ENCODE assay signal across 18 mouse cellular contexts in genomic region chr11:70826207-70826606, GRCm38 (mm10). TPM values are rescaled to one million over a fixed set of nuclear protein-coding genes. Genes with fewer than 3 reads are reported as not detected.
DNase-seq lines count a peak whose midpoint lies in the region; ATAC-seq and TF ChIP-seq lines count a peak whose summit lies in the region.
"Had no signal": no experiment of that assay in that cellular context is flagged by ENCODE, and none has a peak within 500 bp of the region (broad histone marks: within the 10 kb centered on the region; RNA-seq: fewer than 3 reads in every experiment).

No protein-coding gene starts in this region.

- H3K79me2 ChIP-seq in CH12.LX (replicated peaks; ENCODE audit: control insufficient read depth, extremely low read depth, insufficient read depth, poor library complexity, severe bottlenecking) = no peaks in the 10 kb centered on the region

- no peak overlapping the region for H3K4me2 ChIP-seq in liver, embryonic 14.5 days (ENCODE audit: low read depth)
- H3K4me2 ChIP-seq in liver, embryonic 12.5 days = no peak overlapping the region
- H3K4me2 ChIP-seq in CH12.LX (ENCODE audit: insufficient read depth, low read depth, poor library complexity, severe bottlenecking) = no peak overlapping the region
- H3K4me2 ChIP-seq: intestine, embryonic 15.5 days; liver, embryonic 13.5 days; stomach, embryonic 15.5 days had no signal

- no peak overlapping the region for H3K4me3 ChIP-seq in liver, embryonic 14.5 days (ENCODE audit: insufficient read depth in 1 of 2, low read depth in 2 of 2, low read length in 2 of 2)
- H3K4me3 ChIP-seq in liver, embryonic 12.5 days = no peak overlapping the region
- no peak overlapping the region for H3K4me3 ChIP-seq in CH12.LX (replicated peaks in 1 of 3; ENCODE audit: low read depth in 2 of 3, low read length in 2 of 3, poor library complexity in 1 of 3)
- no peak overlapping the region for H3K4me3 ChIP-seq in cerebellum, adult 2 months (replicated peaks; ENCODE audit: insufficient read depth, low read depth, low read length)
- H3K4me3 ChIP-seq: intestine, embryonic 15.5 days; liver, embryonic 13.5 days; megakaryocyte, embryonic 14.5 days; myocyte; stomach, embryonic 15.5 days had no signal

- TF ChIP-seq RAD21 in CH12.LX (IDR thresholded peaks at IDR 0.05; ENCODE audit: low read depth, low read length) = peak; percentile 49

- ATAC-seq in CD4-positive, CD25-positive, alpha-beta regulatory T cell, adult 4 months = no peak
- ATAC-seq in liver, embryonic 14.5 days (ENCODE audit: insufficient read depth) = no peak
- no peak for ATAC-seq in liver, embryonic 12.5 days
- ATAC-seq: intestine, embryonic 15.5 days had no signal

- H3K27ac ChIP-seq in liver, embryonic 14.5 days = no peak overlapping the region
- no peak overlapping the region for H3K27ac ChIP-seq in liver, embryonic 12.5 days
- no peak overlapping the region for H3K27ac ChIP-seq in CH12.LX (ENCODE audit: insufficient read depth, low read depth)
- no peak overlapping the region for H3K27ac ChIP-seq in cerebellum, adult 2 months (ENCODE audit: insufficient read depth, low read length)
- H3K27ac ChIP-seq: intestine, embryonic 15.5 days; liver, embryonic 13.5 days; stomach, embryonic 15.5 days had no signal

- no peak for TF ChIP-seq POLR2A in CH12.LX (IDR thresholded peaks at IDR 0.05; ENCODE audit: low read depth, low read length)
- no peak for TF ChIP-seq POLR2A in cerebellum, adult 2 months (IDR thresholded peaks at IDR 0.05; ENCODE audit: borderline replicate concordance, insufficient read depth, low read length)

- DNase-seq in CD4-positive, CD25-positive, alpha-beta regulatory T cell, adult 2 months (ENCODE audit: low read depth, low spot score) = peak; percentile 70
- no peak for DNase-seq in liver, embryonic 14.5 days (ENCODE audit: low read depth in 3 of 3, low spot score in 3 of 3)
- peak; percentile 68 for DNase-seq in CH12.LX (ENCODE audit: extremely low read depth)
- peak; percentile 60 for DNase-seq in induced T-regulatory cell, adult 2 months (ENCODE audit: low read depth)
- no peak for DNase-seq in frontal cortex, postnatal 36 days (ENCODE audit: low spot score in 2 of 2)
- DNase-seq in cerebellum, adult 2 months = no peak
- DNase-seq: heart, adult 18-20 months; heart, postnatal 4 days; liver, embryonic 13.5 days; right cerebral cortex, postnatal 4 days had no signal

- in situ Hi-C loops in CH12.LX (cut with MboI; ENCODE audit: low pct_ligation_motif_present, low pct_unique_long_range_greater_than_20kb, low sequenced_read_pairs) = no loop called here

- H3K9ac ChIP-seq in liver, embryonic 14.5 days (replicated peaks) = no peak overlapping the region
- no peak overlapping the region for H3K9ac ChIP-seq in liver, embryonic 12.5 days
- H3K9ac ChIP-seq in CH12.LX (ENCODE audit: insufficient read depth, low read depth) = no peak overlapping the region
- H3K9ac ChIP-seq: intestine, embryonic 15.5 days; liver, embryonic 13.5 days; stomach, embryonic 15.5 days had no signal

- TF ChIP-seq CTCF in liver, embryonic 14.5 days (IDR thresholded peaks at IDR 0.05; ENCODE audit: low read depth) = peak; percentile 33; the same call in 1 of the 2 replicates
- peak in 1 of 2 experiments; percentile 73; a peak in 2 of 4 replicates for TF ChIP-seq CTCF in CH12.LX (conservative IDR thresholded peaks at IDR 0.05 in 1 of 2, IDR thresholded peaks at IDR 0.05 in 1 of 2; ENCODE audit: low read depth in 2 of 2, low read length in 2 of 2)
- TF ChIP-seq CTCF in cerebellum, adult 2 months (IDR thresholded peaks at IDR 0.05; ENCODE audit: borderline replicate concordance, insufficient read depth, low read depth, low read length) = no peak

- no peaks in the 10 kb centered on the region for H3K9me3 ChIP-seq in liver, embryonic 14.5 days (ENCODE audit: control insufficient read depth, low read length)
- no peaks in the 10 kb centered on the region for H3K9me3 ChIP-seq in liver, embryonic 12.5 days (replicated peaks)
- H3K9me3 ChIP-seq in CH12.LX (replicated peaks; ENCODE audit: low read length) = peaks cover 7% of the 10 kb centered on the region
- H3K9me3 ChIP-seq: intestine, embryonic 15.5 days; liver, embryonic 13.5 days; stomach, embryonic 15.5 days had no signal

- TF ChIP-seq EP300 in liver, embryonic 14.5 days (IDR thresholded peaks at IDR 0.05; ENCODE audit: low read depth) = no peak
- TF ChIP-seq EP300 in CH12.LX (IDR thresholded peaks at IDR 0.05; ENCODE audit: low read length) = no peak

- H3K27me3 ChIP-seq in liver, embryonic 14.5 days (ENCODE audit: control insufficient read depth, insufficient read depth, low read length) = no peaks in the 10 kb centered on the region
- 0 out of 2 replicates have a peak, but pooled peaks cover 9% of the 10 kb centered on the region for H3K27me3 ChIP-seq in liver, embryonic 12.5 days (replicated peaks)
- peaks cover 16% of the 10 kb centered on the region for H3K27me3 ChIP-seq in CH12.LX (replicated peaks)
- H3K27me3 ChIP-seq in cerebellum, adult 2 months (ENCODE audit: control insufficient read depth, insufficient read depth, low read length) = no peaks in the 10 kb centered on the region
- H3K27me3 ChIP-seq: intestine, embryonic 15.5 days; liver, embryonic 13.5 days; stomach, embryonic 15.5 days had no signal

- dilution Hi-C loops in CH12.LX (cut with MboI; ENCODE audit: extremely low pct_ligation_motif_present, extremely low pct_unique_long_range_greater_than_20kb, low sequenced_read_pairs) = no loop called here

- no peaks in the 10 kb centered on the region; a peak in 1 of 4 replicates for H3K4me1 ChIP-seq in liver, embryonic 14.5 days (replicated peaks; ENCODE audit: control insufficient read depth in 2 of 2, insufficient read depth in 2 of 2, low read length in 1 of 2)
- peaks cover 6% of the 10 kb centered on the region; the same call in 1 of the 2 replicates for H3K4me1 ChIP-seq in liver, embryonic 12.5 days
- H3K4me1 ChIP-seq in CH12.LX (ENCODE audit: control insufficient read depth in 1 of 2, insufficient read depth in 2 of 2) = peaks cover 0 to 8% of the 10 kb centered on the region in 2 experiments; a peak in 3 of 4 replicates
- H3K4me1 ChIP-seq in cerebellum, adult 2 months (ENCODE audit: control insufficient read depth, insufficient read depth, low read length) = no peaks in the 10 kb centered on the region
- H3K4me1 ChIP-seq: stomach, embryonic 15.5 days had no signal

- H3K36me3 ChIP-seq in liver, embryonic 14.5 days (replicated peaks; ENCODE audit: control insufficient read depth, insufficient read depth, low read depth) = no peaks in the 10 kb centered on the region
- H3K36me3 ChIP-seq in liver, embryonic 12.5 days = no peaks in the 10 kb centered on the region
- H3K36me3 ChIP-seq in CH12.LX (replicated peaks in 1 of 2; ENCODE audit: control insufficient read depth in 1 of 2, insufficient read depth in 1 of 2, low read length in 1 of 2) = no peaks in the 10 kb centered on the region
- H3K36me3 ChIP-seq: intestine, embryonic 15.5 days; liver, embryonic 13.5 days; stomach, embryonic 15.5 days had no signal

- WGBS in liver, embryonic 14.5 days (ENCODE audit: insufficient replicate concordance) = 60% methylated on average over 2 of the region's 2 CpGs
- 63% methylated on average over 2 of the region's 2 CpGs for WGBS in liver, embryonic 12.5 days (ENCODE audit: insufficient replicate concordance)
- 83% methylated on average over 2 of the region's 2 CpGs for WGBS in cerebellum, adult 2 months

TF ChIP-seq in CH12.LX, 34 proteins besides CTCF, POLR2A, EP300 and RAD21 (continues in another document):
- TF ChIP-seq SMC3 (IDR thresholded peaks at IDR 0.05; ENCODE audit: low read depth, low read length) (peak; percentile 60), KAT2A (IDR thresholded peaks at IDR 0.05; ENCODE audit: insufficient replicate concordance, low read length) (no peak), JUN (IDR thresholded peaks at IDR 0.05; ENCODE audit: insufficient read depth, low read depth, low read length) (no peak), ELF1 (IDR thresholded peaks at IDR 0.05; ENCODE audit: low read depth, low read length) (no peak), E2F4 (IDR thresholded peaks at IDR 0.05; ENCODE audit: insufficient replicate concordance, low read depth, low read length) (no peak), USF1 (IDR thresholded peaks at IDR 0.05; ENCODE audit: low read depth, low read length) (no peak), CHD2 (IDR thresholded peaks at IDR 0.05; ENCODE audit: low read length) (no peak), MAFK (IDR thresholded peaks at IDR 0.05; ENCODE audit: insufficient replicate concordance, low read length) (no peak), ZMIZ1 (IDR thresholded peaks at IDR 0.05; ENCODE audit: low read depth, low read length) (no peak), TBP (conservative IDR thresholded peaks at IDR 0.05; ENCODE audit: low read depth, low read length) (no peak), BHLHE40 (IDR thresholded peaks at IDR 0.05; ENCODE audit: low read depth, low read length) (no peak; the same call in 1 of the 2 replicates), TCF12 (IDR thresholded peaks at IDR 0.05; ENCODE audit: low read depth, low read length) (no peak), RCOR1 (conservative IDR thresholded peaks at IDR 0.05; ENCODE audit: low read depth, low read length) (no peak), MAX (IDR thresholded peaks at IDR 0.05; ENCODE audit: low read length) (0 out of 2 replicates have a peak, but pooled peaks have one; percentile 60), SIN3A (IDR thresholded peaks at IDR 0.05; ENCODE audit: low read length) (no peak)

RNA-seq across cellular contexts. Expression of gene Scimp, which starts 13.8 kb away (rescaled TPM):
- under 1 TPM in 1 of 2 experiments, not detected in 1; 0.81 TPM for polyA plus RNA-seq in CD4-positive, CD25-positive, alpha-beta regulatory T cell, adult 4 months (2017; shearing (Covaris generic))
- polyA plus RNA-seq in liver, embryonic 14.5 days (2012; rRNA removed) = 0.10 and 0.12 TPM in 2 replicates
- polyA plus RNA-seq in liver, embryonic 14.5 days (2014; fragmentation: Nextera tagmentation; extraction: Ambion mirVana) = 0.51 and 0.64 TPM in 2 replicates
- 0.26 and 0.41 TPM in 2 replicates for polyA plus RNA-seq in liver, embryonic 12.5 days (2016; fragmentation: Nextera tagmentation; extraction: Ambion mirVana)
- 0.17 and 0.30 TPM in 2 replicates for total RNA-seq in CH12.LX (2012; rRNA removed)
- total RNA-seq in CH12.LX (2014; rRNA removed) = 0.21 and 1.2 TPM in 2 replicates
- 0.53 and 0.79 TPM in 2 replicates for polyA plus RNA-seq in CH12.LX (2012; ENCODE audit: insufficient read length, low read depth)
- 0.10 TPM in 1 of 2 replicates, not detected in the other for polyA plus RNA-seq in cerebellum, adult 2 months (2012; rRNA removed)
- total RNA-seq: heart, postnatal 4 days; layer of hippocampus, adult 18-20 months; left cerebral cortex, postnatal 14 days had no signal

RNA-seq across cellular contexts. Expression of gene Rabep1, which starts 18.4 kb away (rescaled TPM):
- 10 to 100 TPM in 1 of 2 experiments, 1 to 10 TPM in 1; 8.5 to 10.9 TPM for polyA plus RNA-seq in CD4-positive, CD25-positive, alpha-beta regulatory T cell, adult 4 months (2017; shearing (Covaris generic))
- 2.1 and 3.7 TPM in 2 replicates for polyA plus RNA-seq in liver, embryonic 14.5 days (2012; rRNA removed)
- 9.1 and 10.3 TPM in 2 replicates for polyA plus RNA-seq in liver, embryonic 14.5 days (2014; fragmentation: Nextera tagmentation; extraction: Ambion mirVana)
- polyA plus RNA-seq in liver, embryonic 12.5 days (2016; fragmentation: Nextera tagmentation; extraction: Ambion mirVana) = 21.1 and 23.0 TPM in 2 replicates
- total RNA-seq in CH12.LX (2012; rRNA removed) (22.3 and 23.8 TPM in 2 replicates), CH12.LX (2014; rRNA removed) (26.1 and 33.4 TPM in 2 replicates)
- polyA plus RNA-seq in CH12.LX (2012; ENCODE audit: insufficient read length, low read depth) = 28.3 and 34.7 TPM in 2 replicates
- polyA plus RNA-seq in cerebellum, adult 2 months (2012; rRNA removed) = 35.4 and 35.9 TPM in 2 replicates

Comparison
In these comparisons a context has a peak if more than half of its experiments do, and no peak if none do; other contexts are left out.
1. DNase-seq: peak in CD4-positive, CD25-positive, alpha-beta regulatory T cell, adult 2 months (single experiment), CH12.LX (single experiment) and induced T-regulatory cell, adult 2 months (single experiment); none in liver, embryonic 14.5 days (0 of 3), frontal cortex, postnatal 36 days (0 of 2) and cerebellum, adult 2 months (0 of 2).